Mouse (Mus musculus) cerebellum, adult 11-12 months (tissue): ENCODE measurements around the gene Sf3b1.
A peak's percentile ranks its signal among the peaks of the same experiment; 100 is the strongest.
"Not testable (repeated sequence)": the region's sequence is repeated elsewhere in the genome, so short reads cannot be mapped to it uniquely, and the experiment has no call there.

Experiments used
- DNase-seq: peaks from one replicate; pipeline ENCODE4 v3.0.0; 2022

The Sf3b1 gene

GRCm38 (mm10) chr1:55027253-55027801 is at the start of gene Sf3b1:
Sf3b1 (minus strand) TSS chr1:55027481.
- peak; percentile 97 for DNase-seq

GRCm38 (mm10) chr1:55076395-55076743 is 49.1 kb upstream of the Sf3b1 start:
- DNase-seq, result no peak

- DNase-seq, result no peak
These were observed 48.5 kb upstream of the Sf3b1 start for GRCm38 (mm10) chr1:55075652-55076394.

- no peak for DNase-seq
These were observed 47.5 kb upstream of the Sf3b1 start for GRCm38 (mm10) chr1:55074757-55075156.

- DNase-seq, result not testable (repeated sequence)
These were observed 45.0 kb upstream of the Sf3b1 start for GRCm38 (mm10) chr1:55072328-55072727.

- DNase-seq, result no peak
These were observed 34.5 kb upstream of the Sf3b1 start for GRCm38 (mm10) chr1:55061772-55062171.

GRCm38 (mm10) chr1:55061099-55061498 is 33.8 kb upstream of the Sf3b1 start:
- no peak for DNase-seq

GRCm38 (mm10) chr1:55058383-55058782 is 31.1 kb upstream of the Sf3b1 start:
- DNase-seq, result not testable (repeated sequence)

GRCm38 (mm10) chr1:55055322-55056115 is 28.2 kb upstream of the Sf3b1 start:
- no peak for DNase-seq

- no peak for DNase-seq
These were observed 26.3 kb upstream of the Sf3b1 start for GRCm38 (mm10) chr1:55053596-55053995.

GRCm38 (mm10) chr1:55053005-55053404 is 25.7 kb upstream of the Sf3b1 start:
- no peak for DNase-seq

- peak; percentile 100 for DNase-seq
These were observed 25.2 kb upstream of the Sf3b1 start, which contains the start of gene Coq10b for GRCm38 (mm10) chr1:55052355-55052953. Coq10b (plus strand) TSS chr1:55052770.

- no peak for DNase-seq
These were observed 24.4 kb upstream of the Sf3b1 start for GRCm38 (mm10) chr1:55051671-55052070.

GRCm38 (mm10) chr1:55048841-55049587 is 21.7 kb upstream of the Sf3b1 start:
- no peak for DNase-seq

GRCm38 (mm10) chr1:55043164-55043563 is 15.9 kb upstream of the Sf3b1 start:
- DNase-seq, result no peak

- no peak for DNase-seq
These were observed 15.0 kb upstream of the Sf3b1 start for GRCm38 (mm10) chr1:55042246-55042645.

GRCm38 (mm10) chr1:55041691-55042090 is 14.4 kb upstream of the Sf3b1 start:
- no peak for DNase-seq

- DNase-seq, result no peak
These were observed 12.7 kb upstream of the Sf3b1 start for GRCm38 (mm10) chr1:55039944-55040343.

- no peak for DNase-seq
These were observed 3.9 kb upstream of the Sf3b1 start for GRCm38 (mm10) chr1:55031026-55031779.

GRCm38 (mm10) chr1:55029446-55029845 is 2.2 kb upstream of the Sf3b1 start:
- no peak for DNase-seq

GRCm38 (mm10) chr1:55028512-55029249 is 1.4 kb upstream of the Sf3b1 start:
- DNase-seq, result no peak
